Mouse (Mus musculus) forebrain, embryonic 12.5 days (tissue): ENCODE results near the gene Ebpl. TPM values are rescaled to one million over a fixed set of nuclear protein-coding genes. Genes with fewer than 3 reads are reported as not detected.

Experiments used
- ATAC-seq: fragments of 200-750 bp; cut with Nextera tagmentation; 2 replicates; pipeline ENCODE4 v1.8.0; 2017; ENCODE audit warnings: moderate TSS enrichment; ENCODE audit not compliant: low FRiP score
- H3K27ac ChIP-seq: fragments of 300-500 bp; sonication (generic); 2 replicates; pipeline ENCODE4 v1.5.1; 2016; ENCODE audit warnings: mild to moderate bottlenecking
- H3K27me3 ChIP-seq: fragments of 300-500 bp; sonication (generic); 2 replicates; pipeline ENCODE4 v1.6.1; 2016; ENCODE audit warnings: mild to moderate bottlenecking
- H3K36me3 ChIP-seq: fragments of 300-500 bp; sonication (generic); replicated peaks from 2 replicates; pipeline ENCODE4 v1.6.1; 2016; ENCODE audit warnings: mild to moderate bottlenecking
- H3K4me1 ChIP-seq: fragments of 300-500 bp; sonication (generic); 2 replicates; pipeline ENCODE4 v1.6.1; 2016
- H3K4me2 ChIP-seq: fragments of 300-500 bp; sonication (generic); 2 replicates; pipeline ENCODE4 v1.6.1; 2016; ENCODE audit warnings: mild to moderate bottlenecking, moderate library complexity
- H3K4me3 ChIP-seq: fragments of 300-500 bp; sonication (generic); replicated peaks from 2 replicates; pipeline ENCODE4 v1.5.1; 2016; ENCODE audit warnings: mild to moderate bottlenecking
- H3K9ac ChIP-seq: fragments of 300-500 bp; sonication (generic); 2 replicates; pipeline ENCODE4 v1.6.1; 2016; ENCODE audit warnings: mild to moderate bottlenecking
- H3K9me3 ChIP-seq: fragments of 300-500 bp; sonication (generic); 2 replicates; pipeline ENCODE4 v1.6.1; 2016
- WGBS: fragments of 180-500 bp; shearing (Covaris S2); methylation state at CpG from one replicate; pipeline ENCODE4 v1.1.7; 2016; 5-methylcytosine and 5-hydroxymethylcytosine counted together
- polyA plus RNA-seq: library from polyadenylated mRNA; unstranded; fragments of >200 nt; fragmentation: Nextera tagmentation; extraction: Ambion mirVana; gene quantifications from 2 replicates; pipeline ENCODE4 v1.2.1, GENCODE M21; 2016

The Ebpl gene
- polyA plus RNA-seq, 1 experiment from 2014 or later, result 10.4 TPM

GRCm38 (mm10) chr14:61290664-61291063 lies 69.6 kb downstream of the Ebpl start:
- WGBS, result 69% methylated on average over 3 of the region's 3 CpGs
- no peak overlapping the region for H3K4me3 ChIP-seq
- no peaks in the 10 kb centered on the region for H3K9me3 ChIP-seq
- no peaks in the 10 kb centered on the region; the same call in 1 of the 2 replicates for H3K27me3 ChIP-seq
- no peaks in the 10 kb centered on the region; the same call in 1 of the 2 replicates for H3K4me1 ChIP-seq
- H3K4me2 ChIP-seq, result no peak overlapping the region
- no peaks in the 10 kb centered on the region for H3K36me3 ChIP-seq
- no peak overlapping the region for H3K27ac ChIP-seq
- ATAC-seq, result no peak
- H3K9ac ChIP-seq, result no peak overlapping the region

DNA sequence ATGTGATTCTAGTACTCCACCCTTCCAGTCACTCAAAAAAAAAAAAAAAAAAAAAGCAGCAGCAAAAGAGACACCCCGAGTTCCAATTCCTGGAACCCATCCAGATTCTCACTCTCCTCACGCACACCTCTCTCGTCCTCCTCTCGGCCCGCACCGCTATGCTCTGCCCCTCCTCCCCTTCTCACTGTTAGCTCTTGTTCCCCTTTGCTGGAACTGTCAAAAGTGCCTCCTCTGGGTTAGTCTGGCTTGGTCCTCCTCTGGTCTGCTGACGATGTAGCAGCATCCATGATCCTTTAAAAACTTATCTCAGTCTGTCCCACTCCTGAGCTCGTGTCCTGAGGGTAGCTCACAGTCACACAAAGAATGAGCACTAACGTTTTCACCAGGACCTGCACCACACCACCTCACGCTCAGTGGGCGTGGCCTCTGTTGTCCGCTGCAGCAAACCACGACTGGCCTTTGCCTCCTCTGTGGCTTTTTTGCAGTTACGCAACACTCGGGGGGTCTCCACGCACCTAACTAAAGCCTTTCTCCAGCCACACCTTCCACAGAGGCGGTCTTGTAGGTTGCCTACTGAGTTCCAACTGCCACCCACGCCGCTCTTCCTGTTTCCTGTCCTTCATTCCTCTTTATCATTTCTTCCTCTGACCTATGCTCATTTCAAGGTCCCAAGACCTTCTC lies 71.5 kb downstream of the Ebpl start:
- ATAC-seq, result no peak
- H3K4me3 ChIP-seq, result no peak overlapping the region
- no peak overlapping the region for H3K4me2 ChIP-seq
- 70% methylated on average over 19 of the region's 19 CpGs for WGBS
- H3K9ac ChIP-seq, result no peak overlapping the region
- no peaks in the 10 kb centered on the region for H3K36me3 ChIP-seq
- no peaks in the 10 kb centered on the region for H3K9me3 ChIP-seq
- H3K27me3 ChIP-seq, result no peaks in the 10 kb centered on the region
- no peak overlapping the region for H3K27ac ChIP-seq
- H3K4me1 ChIP-seq, result no peaks in the 10 kb centered on the region

Other genes starting within 250 kb of the Ebpl start
- 8.3 and 8.7 TPM in 2 replicates for gene Sacs, start 222.0 kb downstream of the Ebpl start, polyA plus RNA-seq
- gene Sgcg, start 101.9 kb downstream of the Ebpl start, polyA plus RNA-seq, result 0.05 and 0.19 TPM in 2 replicates
- 0.13 and 0.26 TPM in 2 replicates for gene Arl11, start 50.7 kb downstream of the Ebpl start, polyA plus RNA-seq
- gene Kpna3, start 79.4 kb upstream of the Ebpl start, polyA plus RNA-seq, result 89.5 and 102 TPM in 2 replicates
- 19.8 and 22.1 TPM in 2 replicates for gene Spryd7, start 196.4 kb upstream of the Ebpl start, polyA plus RNA-seq
- gene Trim13, start 237.8 kb upstream of the Ebpl start, polyA plus RNA-seq, result 41.5 and 42.6 TPM in 2 replicates
- 1.7 and 2.7 TPM in 2 replicates for gene Kcnrg, start 247.0 kb upstream of the Ebpl start, polyA plus RNA-seq